Mouse (Mus musculus): ENCODE data around the gene Fut1. TPM values are rescaled to one million over a fixed set of nuclear protein-coding genes. Genes with fewer than 3 reads are reported as not detected.

Gene Fut1
- polyA plus RNA-seq, 2 experiments, result 1.0 to 1.2 TPM

DNA sequence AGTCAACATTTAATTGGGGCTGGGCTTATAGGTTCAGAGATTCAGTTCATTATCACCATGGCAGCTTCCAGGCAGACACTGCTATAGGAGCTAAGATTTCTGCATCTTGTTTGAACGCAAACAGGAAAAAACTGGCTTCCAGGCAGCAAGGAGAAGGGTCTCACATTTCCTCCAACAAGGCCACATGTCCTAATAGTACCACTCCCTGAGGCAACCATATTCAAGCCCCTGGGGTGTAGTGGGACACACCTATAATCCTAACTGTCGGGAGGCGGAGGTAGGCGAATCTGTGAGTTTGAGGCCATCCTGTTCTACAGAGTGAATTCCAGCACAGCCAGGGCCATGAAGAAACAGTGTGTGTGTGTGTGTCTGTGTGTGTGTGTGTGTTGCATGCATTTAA lies 21.9 kb upstream of the Fut1 start:
- DNase-seq (ENCODE audit: low spot score), result no peak
- H3K9ac ChIP-seq (ENCODE audit: low read depth, low read length, severe bottlenecking), result no peak overlapping the region
- no peaks in the 10 kb centered on the region for H3K36me3 ChIP-seq (ENCODE audit: control insufficient read depth, insufficient read depth, low read length)
- H3K4me2 ChIP-seq (replicated peaks; ENCODE audit: low read depth, low read length, severe bottlenecking), result no peak overlapping the region
- no peaks in the 10 kb centered on the region for H3K27me3 ChIP-seq (ENCODE audit: control insufficient read depth, insufficient read depth, low read length)
- no peaks in the 10 kb centered on the region for H3K9me3 ChIP-seq (ENCODE audit: control insufficient read depth, low read length)
- H3K27ac ChIP-seq (replicated peaks; ENCODE audit: low read depth, low read length), result no peak overlapping the region
- 63% methylated on average over 4 of the region's 4 CpGs for WGBS
- no peak for TF ChIP-seq POLR2A (IDR thresholded peaks at IDR 0.05; ENCODE audit: borderline replicate concordance, extremely low read depth, insufficient read depth, insufficient read length)
- peaks cover 3% of the 10 kb centered on the region; the same call in 1 of the 2 replicates for H3K4me1 ChIP-seq (ENCODE audit: control insufficient read depth, insufficient read depth, low read length)
- no peak overlapping the region for H3K4me3 ChIP-seq (replicated peaks; ENCODE audit: low read length)
- ATAC-seq (ENCODE audit: low FRiP score, low read depth), result no peak

DNA sequence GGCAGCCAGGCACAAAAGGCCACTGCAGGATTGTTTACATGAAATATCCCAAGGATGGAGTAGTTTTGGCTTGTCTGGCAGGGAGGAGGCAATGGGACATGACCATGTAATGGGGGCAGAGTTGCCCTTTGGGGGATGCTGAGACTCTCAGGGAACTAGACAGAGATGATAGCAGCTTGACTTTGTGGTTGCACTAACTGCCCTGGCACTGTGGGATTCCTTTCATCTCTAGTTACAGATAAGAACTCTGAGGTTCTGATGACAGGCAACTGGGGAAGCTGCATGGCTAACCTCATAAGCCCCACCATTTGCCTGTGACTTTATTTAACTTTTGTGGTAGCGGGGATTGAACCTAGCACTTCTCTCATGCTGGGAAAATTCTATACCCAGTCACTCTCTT lies 21.0 kb upstream of the Fut1 start:
- TF ChIP-seq POLR2A (IDR thresholded peaks at IDR 0.05; ENCODE audit: borderline replicate concordance, extremely low read depth, insufficient read depth, insufficient read length), result no peak
- H3K4me3 ChIP-seq (replicated peaks; ENCODE audit: low read length), result no peak overlapping the region
- no peaks in the 10 kb centered on the region for H3K27me3 ChIP-seq (ENCODE audit: control insufficient read depth, insufficient read depth, low read length)
- no peak overlapping the region for H3K27ac ChIP-seq (replicated peaks; ENCODE audit: low read depth, low read length)
- DNase-seq (ENCODE audit: low spot score), result no peak
- 68% methylated on average over 1 of the region's 1 CpGs for WGBS
- no peaks in the 10 kb centered on the region for H3K9me3 ChIP-seq (ENCODE audit: control insufficient read depth, low read length)
- no peaks in the 10 kb centered on the region for H3K36me3 ChIP-seq (ENCODE audit: control insufficient read depth, insufficient read depth, low read length)
- ATAC-seq (ENCODE audit: low FRiP score, low read depth), result no peak
- H3K9ac ChIP-seq (ENCODE audit: low read depth, low read length, severe bottlenecking), result no peak overlapping the region
- H3K4me2 ChIP-seq (replicated peaks; ENCODE audit: low read depth, low read length, severe bottlenecking), result no peak overlapping the region
- H3K4me1 ChIP-seq (ENCODE audit: control insufficient read depth, insufficient read depth, low read length), result peaks cover 3% of the 10 kb centered on the region; the same call in 1 of the 2 replicates

DNA sequence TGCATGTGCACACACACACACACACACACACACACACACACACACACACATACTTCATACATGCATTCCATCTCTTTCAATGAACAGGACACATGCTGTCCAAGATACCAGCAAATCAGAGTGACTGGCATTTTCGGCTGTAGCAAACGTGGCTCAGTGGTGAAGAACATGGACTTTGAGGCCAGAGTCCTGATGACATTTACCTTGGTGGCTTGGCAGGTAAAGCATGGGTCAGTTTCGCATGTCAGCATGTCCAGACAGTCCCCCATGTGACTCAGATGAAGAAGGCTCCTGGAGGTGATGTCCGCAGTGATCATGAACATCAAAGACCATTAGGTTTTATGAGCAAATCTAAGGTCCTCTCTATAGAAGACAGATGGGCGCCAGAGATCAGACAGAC lies 20.1 kb upstream of the Fut1 start:
- Histone ChIP-seq H3K36me3 (ENCODE audit: control insufficient read depth, insufficient read depth, low read length) (no peaks in the 10 kb centered on the region), H3K27me3 (ENCODE audit: control insufficient read depth, insufficient read depth, low read length) (no peaks in the 10 kb centered on the region), H3K9me3 (ENCODE audit: control insufficient read depth, low read length) (no peaks in the 10 kb centered on the region), H3K9ac (ENCODE audit: low read depth, low read length, severe bottlenecking) (no peak overlapping the region), H3K4me3 (replicated peaks; ENCODE audit: low read length) (no peak overlapping the region), H3K4me1 (ENCODE audit: control insufficient read depth, insufficient read depth, low read length) (peaks cover 8% of the 10 kb centered on the region; the same call in 1 of the 2 replicates), H3K4me2 (replicated peaks; ENCODE audit: low read depth, low read length, severe bottlenecking) (no peak overlapping the region), H3K27ac (replicated peaks; ENCODE audit: low read depth, low read length) (no peak overlapping the region)
- 84% methylated on average over 5 of the region's 5 CpGs for WGBS
- ATAC-seq (ENCODE audit: low FRiP score, low read depth) (no peak), DNase-seq (ENCODE audit: low spot score) (no peak)
- no peak for TF ChIP-seq POLR2A (IDR thresholded peaks at IDR 0.05; ENCODE audit: borderline replicate concordance, extremely low read depth, insufficient read depth, insufficient read length)

DNA sequence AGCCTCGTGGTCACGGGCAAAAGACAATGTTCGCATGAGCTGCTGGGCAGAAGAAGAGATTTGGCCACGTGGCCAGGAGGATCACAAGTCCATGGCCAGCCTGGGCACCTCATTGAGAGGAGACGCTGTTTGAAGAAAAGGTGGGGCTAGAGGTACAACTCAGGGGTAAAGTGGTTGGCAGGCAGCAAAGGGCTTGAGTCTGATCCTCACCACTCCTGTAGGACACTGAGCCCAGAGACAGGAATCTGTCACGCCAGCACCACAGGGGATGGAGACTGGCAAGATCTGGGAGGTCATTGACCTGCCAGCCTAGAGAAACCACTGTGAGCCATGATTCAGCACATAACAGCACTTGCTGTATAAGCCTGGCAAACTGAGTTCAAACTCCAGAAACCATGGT lies 19.6 kb upstream of the Fut1 start:
- DNase-seq (ENCODE audit: low spot score), result no peak
- Histone ChIP-seq H3K27ac (replicated peaks; ENCODE audit: low read depth, low read length) (no peak overlapping the region), H3K4me3 (replicated peaks; ENCODE audit: low read length) (no peak overlapping the region), H3K4me1 (ENCODE audit: control insufficient read depth, insufficient read depth, low read length) (peaks cover 8% of the 10 kb centered on the region; the same call in 1 of the 2 replicates), H3K9ac (ENCODE audit: low read depth, low read length, severe bottlenecking) (no peak overlapping the region), H3K4me2 (replicated peaks; ENCODE audit: low read depth, low read length, severe bottlenecking) (no peak overlapping the region), H3K9me3 (ENCODE audit: control insufficient read depth, low read length) (no peaks in the 10 kb centered on the region), H3K27me3 (ENCODE audit: control insufficient read depth, insufficient read depth, low read length) (no peaks in the 10 kb centered on the region), H3K36me3 (ENCODE audit: control insufficient read depth, insufficient read depth, low read length) (no peaks in the 10 kb centered on the region)
- no peak for TF ChIP-seq POLR2A (IDR thresholded peaks at IDR 0.05; ENCODE audit: borderline replicate concordance, extremely low read depth, insufficient read depth, insufficient read length)
- WGBS, result 84% methylated on average over 6 of the region's 6 CpGs
- no peak for ATAC-seq (ENCODE audit: low FRiP score, low read depth)

DNA sequence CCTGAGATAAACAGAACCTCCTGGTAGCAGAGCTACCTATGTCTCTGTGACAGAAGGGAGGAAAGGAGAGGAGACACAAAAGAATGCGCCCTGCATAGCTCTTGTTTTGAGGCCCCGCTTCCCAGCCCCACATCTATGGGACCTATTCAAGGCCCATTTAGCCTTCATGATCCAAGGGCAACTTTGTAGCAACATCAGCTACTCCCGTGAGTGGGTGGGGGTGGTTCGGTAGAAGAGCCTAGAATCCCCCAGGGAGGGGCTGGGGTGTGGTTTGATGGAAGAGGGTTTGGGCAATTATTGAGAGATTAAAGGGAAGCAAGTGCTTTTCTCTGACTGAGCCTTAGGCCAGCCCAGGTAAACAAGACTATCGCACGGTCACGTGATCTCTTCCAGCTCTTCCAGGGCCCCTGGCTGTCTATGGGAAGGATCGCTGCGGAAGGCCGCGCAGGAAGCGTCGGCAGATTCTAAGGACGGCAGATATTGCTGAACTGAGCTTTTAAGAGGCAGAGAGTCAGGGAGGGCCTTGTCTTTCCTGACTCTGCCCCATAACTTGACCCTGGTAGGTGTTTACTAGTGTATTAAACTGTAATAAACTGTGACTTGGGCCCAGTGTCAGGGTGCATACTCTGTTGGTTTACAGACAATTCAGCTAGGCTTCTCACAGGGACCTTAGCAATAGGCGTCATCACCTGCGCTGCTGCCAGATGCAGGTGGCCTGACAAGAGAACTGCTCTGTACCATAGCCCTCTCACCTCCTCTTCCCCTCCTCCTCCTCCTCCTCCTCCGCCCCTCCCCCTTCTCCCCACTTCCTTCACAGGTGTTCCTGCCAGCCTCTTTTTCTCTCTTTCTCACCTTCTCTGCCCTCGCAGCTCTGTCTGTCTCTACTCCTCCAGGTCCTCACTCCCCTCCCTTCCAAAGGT lies 17.9 kb upstream of the Fut1 start:
- no peak for TF ChIP-seq POLR2A (IDR thresholded peaks at IDR 0.05; ENCODE audit: borderline replicate concordance, extremely low read depth, insufficient read depth, insufficient read length)
- H3K4me2 ChIP-seq (replicated peaks; ENCODE audit: low read depth, low read length, severe bottlenecking), result no peak overlapping the region
- H3K9ac ChIP-seq (ENCODE audit: low read depth, low read length, severe bottlenecking), result no peak overlapping the region
- WGBS, result 42% methylated on average over 18 of the region's 18 CpGs
- no peaks in the 10 kb centered on the region for H3K9me3 ChIP-seq (ENCODE audit: control insufficient read depth, low read length)
- H3K27me3 ChIP-seq (ENCODE audit: control insufficient read depth, insufficient read depth, low read length), result no peaks in the 10 kb centered on the region
- H3K4me3 ChIP-seq (replicated peaks; ENCODE audit: low read length), result no peak overlapping the region
- H3K4me1 ChIP-seq (ENCODE audit: control insufficient read depth, insufficient read depth, low read length), result peaks cover 8% of the 10 kb centered on the region; the same call in 1 of the 2 replicates
- H3K27ac ChIP-seq (replicated peaks; ENCODE audit: low read depth, low read length), result no peak overlapping the region
- DNase-seq (ENCODE audit: low spot score), result peak; percentile 9
- no peaks in the 10 kb centered on the region for H3K36me3 ChIP-seq (ENCODE audit: control insufficient read depth, insufficient read depth, low read length)
- no peak for ATAC-seq (ENCODE audit: low FRiP score, low read depth)
